Mouse (Mus musculus): ENCODE results near the gene Bfar.

DNA sequence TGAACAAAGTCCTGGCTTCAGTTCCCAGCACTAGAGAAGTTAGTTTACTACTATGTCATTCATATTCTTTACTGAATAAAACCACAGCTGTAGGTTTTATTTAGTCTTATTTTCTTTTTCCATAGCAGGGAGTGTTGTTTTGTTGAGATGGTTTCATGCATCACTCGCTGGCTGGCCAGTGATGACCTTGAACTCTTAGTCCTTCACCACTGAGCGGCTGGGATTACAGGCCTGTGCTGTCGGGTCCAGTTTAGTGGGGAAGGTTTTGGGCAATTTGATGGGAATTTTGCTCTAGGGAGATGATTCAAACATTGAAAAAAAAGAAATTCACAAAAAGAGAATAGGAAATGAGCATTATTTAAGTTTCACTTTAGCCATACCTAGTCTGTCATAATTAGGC lies 2.9 kb downstream of the Bfar start:
- TF ChIP-seq CTCF (IDR thresholded peaks at IDR 0.05; ENCODE audit: control insufficient read depth, insufficient read depth, low read length) (no peak), POLR2A (IDR thresholded peaks at IDR 0.05; ENCODE audit: borderline replicate concordance, control insufficient read depth, low read depth, low read length) (no peak)

All from bone marrow, adult 2 months (tissue).